Mouse (Mus musculus) duodenum, adult 2 months (tissue): ENCODE measurements around the gene Pqlc2. TPM values are rescaled to one million over a fixed set of nuclear protein-coding genes. Genes with fewer than 3 reads are reported as not detected.

Source experiments
- polyA plus RNA-seq: library from polyadenylated mRNA; depleted of rRNA; stranded (reverse); fragments of >200 nt; gene quantifications from 2 replicates; pipeline ENCODE4 v1.2.3, GENCODE M21; 2012; ENCODE audit warnings: low replicate concordance; rRNA removed

Pqlc2 gene
- 36.9 and 60.6 TPM in 2 replicates for polyA plus RNA-seq

GRCm38 (mm10) chr4:139310171-139310898, at the start of gene Pqlc2, which contains the start of gene Akr7a5:
Pqlc2 (minus strand) TSS chr4:139310708.
Akr7a5 (plus strand) TSS chr4:139310744.

GRCm38 (mm10) chr4:139351931-139352711, 41.6 kb upstream of the Pqlc2 start, which contains the start of the genes Mrto4, Emc1 and Ubr4:
Mrto4 (minus strand) TSS chr4:139352576.
Emc1 (plus strand) TSS chr4:139352587.
Ubr4 (plus strand) TSS chr4:139352609.

Other genes with a start within 250 kb of the Pqlc2 start
- gene Htr6, start 235.1 kb downstream of the Pqlc2 start, polyA plus RNA-seq: 1.2 and 3.3 TPM in 2 replicates
- gene Nbl1, start 217.7 kb downstream of the Pqlc2 start, polyA plus RNA-seq: 125 and 184 TPM in 2 replicates
- 21.5 and 48.2 TPM in 2 replicates for gene Minos1, start 179.6 kb downstream of the Pqlc2 start, polyA plus RNA-seq
- 90.5 and 258 TPM in 2 replicates for gene Capzb, start 117.8 kb downstream of the Pqlc2 start, polyA plus RNA-seq
- gene Akr7a5, start within 50 bp of the Pqlc2 start, polyA plus RNA-seq: 172 and 409 TPM in 2 replicates
- 6.3 and 10.8 TPM in 2 replicates for gene Mrto4, start 41.9 kb upstream of the Pqlc2 start, polyA plus RNA-seq
- gene Emc1, start 41.9 kb upstream of the Pqlc2 start, polyA plus RNA-seq: 10.5 and 17.2 TPM in 2 replicates
- 131 and 144 TPM in 2 replicates for gene Ubr4, start 41.9 kb upstream of the Pqlc2 start, polyA plus RNA-seq
- 2.4 and 4.3 TPM in 2 replicates for gene Iffo2, start 219.8 kb upstream of the Pqlc2 start, polyA plus RNA-seq